Mouse (Mus musculus): ENCODE results near the gene Gpr179.
"Not testable (repeated sequence)": the region's sequence is repeated elsewhere in the genome, so short reads cannot be mapped to it uniquely, and the experiment has no call there.

Gene Gpr179

DNA sequence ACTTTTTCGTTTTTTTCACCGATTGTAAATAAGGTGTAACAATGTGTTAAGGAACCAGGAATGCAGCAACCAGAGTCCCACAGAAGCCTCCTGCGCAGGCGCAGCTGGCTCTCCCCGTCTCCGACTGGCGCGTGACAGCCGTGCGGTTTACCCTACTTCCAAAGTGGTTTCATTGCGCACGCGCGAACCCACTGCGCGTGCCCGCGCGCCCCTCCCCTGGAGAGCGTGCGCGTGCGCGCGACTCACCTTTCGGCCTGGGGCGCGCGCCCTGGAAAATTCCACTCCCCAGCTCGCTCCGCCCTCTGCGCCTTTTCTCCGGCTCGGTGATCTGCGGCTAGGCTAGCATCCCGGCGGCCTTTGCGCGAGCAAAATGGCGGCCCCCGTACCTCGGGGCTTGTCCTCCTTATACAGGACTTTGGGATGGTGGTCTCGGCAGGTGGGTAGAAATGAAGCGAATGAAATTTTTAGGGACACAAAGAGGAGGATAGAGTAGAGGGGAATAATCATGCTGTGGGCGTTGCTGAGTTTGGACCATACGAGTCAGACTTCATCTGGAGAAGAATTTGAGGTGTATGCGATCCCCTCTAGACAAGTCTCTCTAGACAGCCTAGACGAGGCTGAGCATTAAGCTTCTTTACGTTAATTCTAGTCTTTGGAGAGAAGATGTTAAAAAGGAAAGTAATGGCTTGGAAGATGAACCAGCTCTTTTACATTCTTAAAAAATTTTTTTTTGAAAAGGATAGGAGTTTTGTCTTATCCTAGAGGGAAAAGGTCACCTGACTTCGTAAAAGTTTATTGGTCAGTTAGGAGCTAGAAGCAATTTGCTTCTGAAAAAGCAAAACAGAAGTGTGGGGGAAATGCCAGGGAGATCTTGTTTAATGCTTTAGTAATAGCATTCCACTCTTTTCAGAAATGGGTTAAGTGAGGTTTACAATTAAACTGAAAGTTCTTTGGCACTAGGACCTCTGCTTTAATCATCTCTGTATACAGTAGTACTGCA, 36.1 kb downstream of the Gpr179 start, which contains the start of gene Mrpl45:
TSS of gene Mrpl45 (plus strand) at position 213 of the 1,000 bp plus-strand sequence.
- DNase-seq: peak; percentile 99 to 100

DNA sequence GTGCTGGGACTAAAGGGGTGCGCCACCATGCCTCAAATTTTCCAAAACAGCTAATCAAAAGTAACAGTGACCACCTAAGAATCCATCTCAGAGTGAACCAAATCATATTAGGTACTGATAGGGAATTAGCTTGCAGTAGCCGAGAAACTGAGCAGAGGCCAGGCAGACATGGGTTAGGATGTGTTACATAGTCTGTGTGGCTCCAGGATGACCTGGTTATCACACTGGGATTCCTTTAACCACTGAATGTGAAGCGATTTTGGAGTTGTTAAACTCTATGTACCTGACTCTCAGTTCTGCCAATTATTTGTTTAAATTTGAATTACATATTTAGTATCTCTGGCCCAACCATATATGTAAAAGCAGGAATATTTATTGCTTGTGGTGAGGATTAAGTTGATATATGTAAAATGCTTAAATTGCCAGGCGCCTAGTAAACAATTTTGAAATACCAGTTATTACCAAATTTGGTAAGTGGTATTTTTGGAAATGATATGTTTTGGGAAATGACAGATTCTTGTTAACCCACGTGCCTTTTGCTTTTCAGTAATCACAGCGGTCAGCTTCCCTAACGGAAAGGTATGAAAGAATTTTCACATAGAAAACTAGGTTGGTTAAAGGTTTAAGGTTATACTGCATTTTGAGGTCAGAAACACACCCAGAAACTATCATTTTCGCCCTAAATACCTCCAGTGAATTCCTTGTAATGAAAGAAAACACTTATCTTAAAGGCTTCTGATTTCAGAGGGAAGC, 37.0 kb downstream of the Gpr179 start:
- no peak for DNase-seq

DNA sequence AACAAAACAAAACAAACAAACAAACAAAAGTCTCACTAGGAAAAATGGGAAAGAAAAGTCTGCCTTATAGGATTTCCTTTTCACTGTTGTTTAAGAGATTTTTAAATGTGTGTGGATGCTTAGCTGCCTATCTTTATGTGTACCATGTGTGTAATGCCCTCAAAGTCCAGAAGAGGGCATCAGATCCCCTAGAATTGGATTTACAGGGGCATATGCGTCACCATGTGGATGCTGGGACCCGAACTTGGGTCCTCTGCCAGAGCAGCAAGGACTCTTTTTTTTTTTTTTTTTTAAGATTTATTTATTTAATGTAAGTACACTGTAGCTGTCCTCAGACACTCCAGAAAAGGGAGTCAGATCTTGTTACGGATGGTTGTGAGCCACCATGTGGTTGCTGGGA, 37.8 kb downstream of the Gpr179 start:
- peak in 1 of 2 experiments; percentile 71 for DNase-seq

DNA sequence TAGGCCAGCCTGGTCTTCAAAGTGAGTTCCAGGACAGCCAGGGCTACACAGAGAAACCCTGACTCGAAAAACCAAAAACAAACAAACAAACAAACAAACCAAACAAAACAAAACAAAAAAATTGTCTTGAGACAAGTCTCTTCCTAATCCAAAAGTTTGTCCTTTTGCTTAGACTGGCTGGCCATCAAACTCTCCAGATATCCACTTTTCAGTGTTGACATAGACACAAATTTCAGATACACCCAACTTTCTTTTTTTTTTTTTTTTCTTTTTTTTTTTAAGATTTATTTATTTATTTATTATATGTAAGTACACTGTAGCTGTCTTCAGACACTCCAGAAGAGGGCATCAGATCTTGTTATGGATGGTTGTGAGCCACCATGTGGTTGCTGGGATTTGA, 39.0 kb downstream of the Gpr179 start:
- DNase-seq: not testable (repeated sequence)

DNA sequence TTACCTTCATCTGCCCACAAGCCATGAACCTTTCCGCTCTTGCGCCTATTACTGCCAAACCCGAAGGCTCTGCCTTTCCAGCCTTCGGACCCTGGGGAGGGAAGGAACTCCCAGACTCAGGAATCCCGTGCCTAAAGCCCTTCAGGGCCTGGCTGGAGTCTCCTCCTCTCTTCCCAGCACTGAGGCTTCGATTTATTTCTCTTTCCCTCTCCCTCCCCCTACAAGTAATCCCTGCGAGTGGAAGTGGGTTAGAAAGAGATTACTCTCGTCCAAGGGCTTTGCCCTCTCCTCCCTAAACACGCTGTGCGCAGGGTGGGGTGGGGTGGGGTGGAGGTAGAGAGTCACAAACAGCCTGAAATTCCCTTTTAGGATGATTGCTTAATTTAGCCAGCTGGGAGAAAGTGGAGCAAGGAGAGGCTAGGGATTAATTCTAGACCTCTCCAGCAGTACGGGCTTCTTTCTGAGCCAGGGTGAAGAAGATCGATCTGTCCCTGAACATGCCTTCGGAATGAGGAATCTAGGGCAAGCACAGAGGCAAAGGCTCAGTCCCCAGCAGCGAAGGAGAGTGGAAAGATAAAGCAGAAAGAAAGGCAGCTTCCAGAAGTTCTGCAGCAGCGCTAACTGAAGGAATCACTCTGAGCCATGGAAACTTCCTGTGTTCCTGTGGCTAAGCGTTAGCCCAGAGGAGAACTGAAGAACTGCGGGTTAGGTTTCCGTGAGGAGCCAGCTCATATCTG, 40.8 kb downstream of the Gpr179 start:
- DNase-seq: no peak

DNA sequence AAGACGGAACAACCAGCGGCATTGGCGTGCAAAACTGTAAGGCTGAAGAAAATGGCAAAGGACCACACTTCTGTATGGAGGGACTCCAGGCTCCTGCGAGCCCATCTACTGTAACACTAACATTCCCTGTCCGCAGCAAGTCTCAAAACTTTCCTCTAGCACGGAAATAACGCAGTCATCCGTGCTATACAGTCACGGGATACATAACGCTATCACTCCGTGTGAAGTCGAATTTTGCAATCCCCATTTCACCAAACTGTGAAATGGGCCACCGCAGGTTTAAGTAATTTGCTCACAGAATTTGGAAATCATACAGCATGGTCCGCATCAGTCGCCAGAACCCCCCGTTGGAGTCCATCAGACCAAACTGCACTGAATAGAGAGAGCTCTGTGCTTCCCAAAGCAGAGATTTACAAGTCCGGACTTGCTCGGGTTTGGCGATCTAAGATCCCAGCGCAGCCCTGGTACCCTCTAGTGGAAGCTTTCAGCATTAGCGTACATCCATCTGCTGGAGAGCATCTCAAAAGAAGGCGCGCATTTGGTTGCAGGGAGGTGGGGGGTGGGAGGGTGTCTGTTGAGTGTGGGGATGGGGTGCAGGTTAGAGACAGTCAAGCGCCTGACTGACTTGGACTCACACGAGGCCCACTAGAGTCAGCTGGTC, 41.8 kb downstream of the Gpr179 start:
- peak; percentile 83 to 85 for DNase-seq

DNA sequence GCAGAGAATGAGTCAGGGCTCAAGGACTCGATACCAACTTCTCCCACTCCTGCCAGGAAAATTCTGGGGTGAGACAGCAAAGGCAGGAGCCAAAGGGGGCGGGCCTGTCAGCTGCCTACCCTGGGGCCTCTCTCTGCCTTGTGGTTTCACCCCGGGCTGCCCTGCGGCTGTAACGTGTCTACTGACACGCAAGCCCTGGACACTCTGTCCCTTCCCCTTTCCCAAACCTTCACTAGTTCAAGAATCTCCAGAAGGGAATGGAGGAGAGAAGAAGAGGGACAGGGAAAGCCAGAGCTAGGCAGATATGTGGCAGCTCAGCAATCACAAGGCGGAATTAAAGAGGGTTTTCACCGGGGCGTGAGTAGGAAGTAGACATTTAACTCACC, 42.4 kb downstream of the Gpr179 start:
- DNase-seq: peak; percentile 29 to 31

DNA sequence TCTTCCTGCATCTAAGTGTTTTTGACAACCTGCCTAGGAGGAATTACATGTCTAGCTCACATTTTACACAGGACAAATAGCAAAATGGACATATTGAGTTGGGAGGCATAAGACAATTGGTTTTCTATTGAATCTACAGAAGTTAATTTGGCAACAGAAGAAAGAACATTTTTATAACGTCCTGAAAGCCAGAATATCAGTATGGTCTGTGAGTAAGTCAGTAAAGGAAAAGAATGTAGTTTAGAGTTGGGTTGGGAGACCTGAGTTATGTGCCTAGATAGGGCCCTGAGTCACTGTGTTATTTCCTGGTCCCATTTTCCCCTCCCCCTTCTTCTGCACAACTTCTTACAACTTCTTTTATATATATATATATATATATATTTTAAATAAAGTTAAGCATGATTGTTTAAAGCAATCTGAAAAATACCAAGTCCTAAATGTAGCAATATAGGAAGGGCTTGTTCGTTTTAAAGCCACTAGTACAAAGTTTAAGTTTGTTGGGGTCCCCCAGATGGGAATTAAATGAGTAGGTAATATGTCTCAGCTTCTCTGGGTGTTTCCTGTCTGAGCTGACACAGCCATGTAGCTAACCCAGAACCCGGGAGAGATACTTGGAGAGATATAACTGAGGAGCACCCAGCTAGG, 42.9 kb downstream of the Gpr179 start:
- DNase-seq: no peak

DNA sequence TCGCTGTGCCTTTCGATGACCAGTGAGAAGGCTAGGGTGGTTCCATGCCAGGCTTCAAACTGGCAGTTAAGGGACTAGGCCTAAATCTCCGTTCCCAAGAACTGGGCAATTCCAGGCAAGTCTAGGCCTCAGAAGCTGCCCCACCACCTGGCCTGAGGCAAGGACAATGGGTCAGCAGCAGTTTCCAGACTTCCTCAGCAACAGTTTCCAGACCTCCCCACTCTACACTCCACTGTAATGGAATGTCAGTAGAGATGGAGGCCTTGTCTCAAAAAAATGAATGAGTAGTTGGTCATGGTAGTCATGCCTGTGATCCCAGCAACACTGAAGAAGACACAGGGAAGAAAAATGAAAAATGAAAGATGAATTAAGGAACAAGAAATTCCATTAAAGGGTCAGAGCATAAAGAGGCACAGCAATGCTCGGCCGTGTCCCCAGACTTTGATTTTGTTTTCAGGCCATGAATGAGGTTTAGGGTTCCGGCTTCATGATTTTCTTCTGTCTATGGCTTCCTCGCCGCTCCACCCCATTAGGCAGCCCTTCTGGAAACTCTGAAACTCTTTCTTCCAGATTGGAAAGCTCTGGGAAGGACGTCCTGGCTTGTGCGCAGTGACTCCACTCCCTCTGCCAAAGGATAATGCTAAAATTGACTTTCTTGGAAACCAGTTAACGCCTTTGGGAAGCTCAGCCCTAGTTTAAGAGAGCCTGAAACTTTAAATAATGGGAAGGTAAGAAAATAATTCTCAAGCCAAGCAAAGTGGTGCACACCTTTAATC, 44.4 kb downstream of the Gpr179 start:
- DNase-seq: no peak

DNA sequence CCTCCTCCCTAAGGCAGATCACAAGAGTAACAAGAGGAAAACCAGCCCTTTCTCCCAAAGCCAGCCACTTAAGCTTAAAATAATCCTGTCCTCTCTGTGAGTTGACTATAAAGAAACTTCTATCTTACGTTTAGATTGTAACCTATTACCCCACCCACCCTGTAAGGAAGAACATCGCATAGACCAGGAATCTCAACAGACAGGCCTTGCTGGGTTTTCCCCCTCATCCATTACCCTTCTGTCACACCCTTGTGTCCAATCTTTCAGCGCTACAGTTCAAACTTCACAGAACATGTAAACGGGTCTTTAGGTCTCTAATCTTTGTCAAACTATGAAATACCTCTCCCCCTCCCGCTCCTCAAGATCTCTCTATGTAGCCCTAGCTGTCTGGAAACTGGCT, 47.2 kb downstream of the Gpr179 start:
- DNase-seq: no peak

DNA sequence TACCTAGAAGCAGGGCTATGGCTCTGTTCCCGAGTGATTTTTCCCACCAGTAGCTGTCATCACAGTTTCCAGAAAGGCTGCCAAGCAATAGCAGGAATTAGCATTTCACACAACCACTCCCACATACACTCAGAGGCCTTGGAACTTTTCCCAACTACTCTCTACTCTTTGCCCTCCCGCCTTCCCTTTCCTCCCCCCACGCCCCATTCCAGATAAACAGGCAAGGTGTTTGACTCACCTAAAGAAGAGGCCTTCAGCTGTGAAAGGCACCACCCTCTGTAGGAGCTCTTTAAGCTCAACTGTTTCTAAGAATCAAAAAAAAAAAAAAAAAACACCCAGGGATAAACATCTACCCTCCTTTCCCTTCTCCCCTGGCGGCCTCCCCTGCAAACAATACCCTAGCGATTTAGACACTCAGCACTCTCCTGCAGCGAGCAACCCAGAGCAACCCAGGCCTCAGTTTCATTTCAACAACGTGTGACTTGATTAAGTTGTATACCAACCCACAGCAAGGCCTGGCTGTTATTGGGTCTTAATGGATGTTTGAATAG, 49.6 kb downstream of the Gpr179 start:
- peak in 1 of 2 experiments; percentile 31 for DNase-seq

DNA sequence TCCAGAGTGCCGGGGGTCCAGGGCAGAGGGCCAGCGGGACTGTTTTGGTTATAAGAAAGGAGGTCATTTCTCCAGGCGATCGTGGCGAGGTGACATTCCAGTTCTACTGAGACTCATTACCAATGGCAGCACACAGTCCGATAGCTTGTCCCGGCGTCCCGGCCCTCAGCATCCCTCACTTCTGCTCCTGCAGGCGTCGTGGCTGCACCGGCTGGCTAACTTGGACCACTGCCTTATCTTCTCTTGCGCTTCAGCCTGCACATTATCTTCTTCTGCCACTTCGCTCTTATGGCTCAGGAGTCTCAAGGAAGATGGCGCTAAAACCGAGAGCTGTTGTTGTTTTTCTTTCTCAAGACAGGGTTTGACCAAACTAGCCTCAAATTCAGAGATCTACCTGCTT, 50.5 kb downstream of the Gpr179 start:
- peak in 1 of 2 experiments; percentile 50 for DNase-seq

DNA sequence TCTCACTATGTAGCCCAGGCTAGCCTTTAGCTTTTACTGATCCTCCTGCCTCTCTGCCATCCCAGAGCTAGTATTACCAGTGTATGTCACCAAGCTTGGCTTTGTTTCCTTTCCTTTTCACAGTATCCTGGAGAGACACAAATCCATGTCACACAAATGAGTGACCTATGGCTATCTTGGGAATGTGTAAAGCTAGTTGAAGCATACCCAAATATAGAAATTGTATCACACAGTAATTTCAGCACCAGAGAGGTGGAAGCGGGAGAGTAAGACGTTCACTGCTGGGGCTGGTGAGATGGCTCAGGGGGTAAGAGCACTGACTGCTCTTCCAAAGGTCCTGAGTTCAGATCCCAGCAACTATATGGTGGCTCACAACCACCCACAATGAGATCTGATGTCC, 51.9 kb downstream of the Gpr179 start:
- DNase-seq: no peak

DNA sequence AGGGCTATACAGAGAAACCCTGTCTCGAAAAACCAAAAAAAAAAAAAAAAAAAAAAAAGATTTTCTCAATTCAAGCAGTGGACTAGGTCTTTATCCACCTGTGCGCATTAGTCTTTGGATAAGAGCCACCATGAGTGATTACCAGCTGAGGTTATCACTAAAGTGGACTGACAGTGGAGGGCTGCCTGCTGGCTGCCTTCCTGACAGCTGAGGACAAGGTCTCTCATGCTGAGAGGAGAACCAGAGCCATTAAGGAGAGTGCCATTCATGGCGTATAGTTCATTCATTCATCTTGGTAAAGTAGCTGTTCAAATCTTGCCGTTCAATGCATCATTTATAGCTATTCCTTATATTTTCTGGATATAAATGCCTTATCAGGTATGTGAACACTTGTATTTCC, 55.3 kb downstream of the Gpr179 start:
- DNase-seq: no peak

DNA sequence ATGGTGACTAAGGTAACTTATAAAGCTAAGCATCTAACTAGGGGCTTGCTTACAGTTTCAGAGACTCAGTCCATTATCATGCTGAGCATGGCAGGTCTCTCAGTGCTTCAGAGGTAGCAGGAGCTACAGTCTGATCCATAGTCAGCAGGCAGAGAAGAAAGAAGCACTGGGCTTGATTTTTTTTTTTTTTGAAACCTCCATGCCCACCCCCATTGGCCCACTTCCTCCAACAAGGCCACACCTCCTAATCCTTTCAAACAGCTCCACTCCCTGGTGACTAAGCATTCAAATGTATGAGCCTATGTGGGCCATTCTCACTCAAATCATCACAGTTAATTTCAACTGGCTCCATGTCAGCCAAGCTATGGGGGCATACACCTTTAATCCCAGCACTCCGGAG, 59.1 kb downstream of the Gpr179 start:
- DNase-seq: no peak

DNA sequence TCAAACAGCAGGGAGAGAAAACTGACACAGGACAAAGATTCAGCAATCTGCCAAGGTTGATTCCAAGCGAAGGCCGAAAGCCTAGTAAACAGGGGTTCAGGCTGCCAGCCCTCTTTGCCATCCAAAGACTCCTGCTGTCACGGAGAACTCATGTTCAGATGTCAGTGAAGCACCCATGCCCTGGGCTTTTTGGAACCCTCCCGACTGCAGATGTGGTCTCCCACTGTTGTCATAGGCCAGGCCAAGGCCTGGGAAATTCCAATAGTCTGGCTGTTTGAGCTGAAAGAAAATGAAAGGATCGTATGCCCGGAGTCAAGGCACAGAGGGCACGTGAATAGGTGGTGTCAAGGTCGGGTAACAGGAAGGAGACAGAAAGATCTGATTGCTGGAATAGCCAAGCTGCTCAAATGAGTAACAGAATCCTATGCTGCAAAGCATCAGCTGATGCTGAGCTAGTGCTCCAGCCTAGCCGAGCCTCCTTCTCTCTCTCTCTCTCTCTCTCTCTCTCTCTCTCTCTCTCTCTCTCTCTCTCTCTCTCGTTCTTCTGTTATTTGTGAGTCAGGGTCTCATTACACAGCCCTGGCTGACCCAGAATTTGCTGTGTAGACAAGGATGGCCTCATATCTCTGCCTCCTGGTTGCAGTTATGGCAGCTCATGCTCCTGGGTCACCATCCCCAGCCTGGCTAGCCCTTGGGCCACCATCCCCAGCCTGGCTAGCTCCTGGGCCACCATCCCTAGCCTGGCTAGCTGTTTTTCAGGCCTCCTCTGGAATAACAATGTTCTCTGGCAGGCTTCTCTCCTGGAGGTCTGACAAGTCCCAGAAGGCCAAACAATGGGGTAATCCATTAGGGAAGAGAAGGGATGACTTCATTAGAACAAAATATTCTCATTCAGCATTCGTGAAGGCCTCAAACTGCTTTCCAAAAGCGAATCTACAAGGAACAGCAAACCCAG, 62.3 kb downstream of the Gpr179 start:
- DNase-seq: peak in 1 of 2 experiments; percentile 19

DNA sequence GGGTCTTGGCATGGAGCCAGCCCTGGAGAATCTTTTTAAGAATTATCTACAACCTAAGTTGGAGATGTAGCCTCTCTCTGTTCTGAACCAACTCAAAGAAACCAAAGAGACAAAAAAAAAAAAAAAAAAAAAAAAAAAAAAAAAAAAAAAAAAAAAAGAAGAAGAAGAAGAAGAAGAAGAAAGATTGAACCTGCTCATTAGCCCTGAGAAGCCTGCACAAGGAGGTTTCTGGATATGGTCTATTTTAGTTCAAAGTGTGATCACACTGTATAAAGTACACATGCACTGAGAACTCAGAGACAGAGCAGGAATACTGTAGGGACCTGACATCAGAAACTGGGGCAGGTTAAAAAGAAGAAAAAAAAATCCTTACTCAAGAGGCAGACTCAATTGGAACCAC, 64.2 kb downstream of the Gpr179 start:
- DNase-seq: no peak

DNA sequence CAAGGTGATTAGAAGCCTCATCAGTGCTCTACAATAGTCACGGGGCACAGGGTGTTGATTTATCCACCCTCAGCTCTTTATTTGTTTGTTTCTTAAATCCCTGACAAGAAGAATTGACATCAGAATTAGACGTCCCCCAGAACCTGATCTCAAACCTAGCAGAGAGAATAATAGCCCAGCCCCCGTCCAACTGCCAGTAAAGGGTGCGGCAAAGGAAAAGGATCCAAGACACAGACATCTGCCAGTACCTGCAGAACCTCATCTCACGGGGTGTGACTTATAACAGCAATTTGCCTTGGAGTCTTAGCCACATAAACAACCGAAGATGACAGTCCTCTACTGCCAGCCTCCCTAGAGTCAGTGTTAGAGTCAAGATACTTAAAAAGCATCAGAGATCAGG, 64.9 kb downstream of the Gpr179 start:
- DNase-seq: no peak

All from cerebellum, postnatal 14 days (tissue).